Mouse (Mus musculus) erythroblast, embryonic 14.5 days (primary cell): Measurements from ENCODE around the gene Arhgef2.

Experiments used
- GATA1 ChIP-seq: IDR thresholded peaks from 2 replicates; pipeline ENCODE4 v1.6.1; 2012; ENCODE audit warnings: low read length, inconsistent platforms, mixed read lengths
- TAL1 ChIP-seq: IDR thresholded peaks from 3 replicates; pipeline ENCODE4 v1.6.1; 2012; ENCODE audit warnings: low read length, inconsistent platforms, mixed read lengths

- TF ChIP-seq GATA1, result no peak
- TF ChIP-seq TAL1, result no peak
These were observed 15.5 kb upstream of the Arhgef2 start for GRCm38 (mm10) chr3:88590246-88590645.
